Mouse (Mus musculus) stomach, embryonic 14.5 days (tissue): ENCODE results near the gene Fga. TPM values are rescaled to one million over a fixed set of nuclear protein-coding genes. Genes with fewer than 3 reads are reported as not detected.

Source experiments
- ATAC-seq: fragments of 200-750 bp; cut with Nextera tagmentation; 2 replicates; pipeline ENCODE4 v1.8.0; 2017; ENCODE audit warnings: low read depth, moderate TSS enrichment; ENCODE audit not compliant: insufficient number of reproducible peaks, insufficient read depth, low FRiP score
- H3K27ac ChIP-seq: fragments of 300-500 bp; sonication (generic); 2 replicates; pipeline ENCODE4 v1.5.1; 2014; ENCODE audit warnings: mild to moderate bottlenecking, low read length, moderate library complexity, mixed read lengths
- H3K27me3 ChIP-seq: fragments of 300-500 bp; sonication (generic); 2 replicates; pipeline ENCODE4 v1.6.1; 2014; ENCODE audit warnings: low read length, control low read depth, mixed read lengths; ENCODE audit not compliant: control insufficient read depth, insufficient read depth
- H3K36me3 ChIP-seq: fragments of 300-500 bp; sonication (generic); 2 replicates; pipeline ENCODE4 v1.6.1; 2014; ENCODE audit warnings: mild to moderate bottlenecking, control low read depth, low read length, moderate library complexity, mixed read lengths; ENCODE audit not compliant: control insufficient read depth, insufficient read depth
- H3K4me1 ChIP-seq: fragments of 300-500 bp; sonication (generic); 2 replicates; pipeline ENCODE4 v1.6.1; 2014; ENCODE audit warnings: low read length, control low read depth, mixed read lengths; ENCODE audit not compliant: control insufficient read depth, insufficient read depth
- H3K4me2 ChIP-seq: fragments of 300-500 bp; sonication (generic); replicated peaks from 2 replicates; pipeline ENCODE4 v1.6.1; 2014; ENCODE audit warnings: low read depth, low read length, control low read depth
- H3K4me3 ChIP-seq: fragments of 300-500 bp; sonication (generic); 2 replicates; pipeline ENCODE4 v1.5.1; 2014; ENCODE audit warnings: low read depth, low read length, control low read depth
- H3K9ac ChIP-seq: fragments of 300-500 bp; sonication (generic); replicated peaks from 2 replicates; pipeline ENCODE4 v1.6.1; 2014; ENCODE audit warnings: low read depth, mild to moderate bottlenecking, control low read depth, low read length, moderate library complexity, mixed read lengths
- H3K9me3 ChIP-seq: fragments of 300-500 bp; sonication (generic); 2 replicates; pipeline ENCODE4 v1.6.1; 2016; ENCODE audit warnings: low read depth, low read length, control low read depth; ENCODE audit not compliant: control insufficient read depth
- WGBS: fragments of 180-500 bp; shearing (Covaris S2); extraction: QIAGEN DNeasy Blood & Tissue Kit; methylation state at CpG from one replicate; pipeline ENCODE4 v1.1.7; 2014; 5-methylcytosine and 5-hydroxymethylcytosine counted together
- polyA plus RNA-seq: library from polyadenylated mRNA; unstranded; fragments of >200 nt; fragmentation: Nextera tagmentation; extraction: Ambion mirVana; gene quantifications from 2 replicates; pipeline ENCODE4 v1.2.1, GENCODE M21; 2014

Gene Fga
- polyA plus RNA-seq, 1 experiment from 2014 or later: 0.27 TPM

GRCm38 (mm10) chr3:83012636-83013035 is 13.2 kb upstream of the Fga start:
- ATAC-seq: no peak
- H3K36me3 ChIP-seq: no peaks in the 10 kb centered on the region
- no peaks in the 10 kb centered on the region for H3K9me3 ChIP-seq
- no peaks in the 10 kb centered on the region for H3K27me3 ChIP-seq
- 90% methylated on average over 19 of the region's 19 CpGs for WGBS
- H3K4me1 ChIP-seq: no peaks in the 10 kb centered on the region
- no peak overlapping the region for H3K4me2 ChIP-seq
- H3K9ac ChIP-seq: no peak overlapping the region
- H3K27ac ChIP-seq: no peak overlapping the region
- no peak overlapping the region for H3K4me3 ChIP-seq

GRCm38 (mm10) chr3:83013951-83014350 is 11.9 kb upstream of the Fga start:
- Histone ChIP-seq H3K27ac (no peak overlapping the region), H3K4me3 (no peak overlapping the region), H3K4me2 (no peak overlapping the region), H3K27me3 (no peaks in the 10 kb centered on the region), H3K9ac (no peak overlapping the region), H3K4me1 (no peaks in the 10 kb centered on the region), H3K36me3 (no peaks in the 10 kb centered on the region), H3K9me3 (no peaks in the 10 kb centered on the region)
- no peak for ATAC-seq
- 81% methylated on average over 10 of the region's 10 CpGs for WGBS

- no peak overlapping the region for H3K9ac ChIP-seq
- H3K9me3 ChIP-seq: no peaks in the 10 kb centered on the region
- H3K36me3 ChIP-seq: no peaks in the 10 kb centered on the region
- no peaks in the 10 kb centered on the region for H3K27me3 ChIP-seq
- no peak for ATAC-seq
- 67% methylated on average over 1 of the region's 1 CpGs for WGBS
- H3K27ac ChIP-seq: no peak overlapping the region
- H3K4me3 ChIP-seq: no peak overlapping the region
- H3K4me1 ChIP-seq: no peaks in the 10 kb centered on the region
- no peak overlapping the region for H3K4me2 ChIP-seq
These were observed 9.6 kb upstream of the Fga start for GRCm38 (mm10) chr3:83016236-83016635.

- 67% methylated on average over 2 of the region's 2 CpGs for WGBS
- Histone ChIP-seq H3K27me3 (no peaks in the 10 kb centered on the region), H3K4me1 (no peaks in the 10 kb centered on the region), H3K4me3 (no peak overlapping the region), H3K27ac (no peak overlapping the region), H3K4me2 (no peak overlapping the region), H3K9ac (no peak overlapping the region), H3K9me3 (no peaks in the 10 kb centered on the region), H3K36me3 (no peaks in the 10 kb centered on the region)
- no peak for ATAC-seq
These were observed 5.5 kb upstream of the Fga start for GRCm38 (mm10) chr3:83020387-83020786.

- no peak overlapping the region for H3K9ac ChIP-seq
- WGBS: 89% methylated on average over 5 of the region's 5 CpGs
These were observed 4.7 kb upstream of the Fga start for GRCm38 (mm10) chr3:83021176-83021575.

GRCm38 (mm10) chr3:83025036-83025435 is 840 bp upstream of the Fga start:
- Histone ChIP-seq H3K4me1 (no peaks in the 10 kb centered on the region), H3K4me2 (no peak overlapping the region), H3K9ac (no peak overlapping the region), H3K27me3 (no peaks in the 10 kb centered on the region), H3K27ac (no peak overlapping the region), H3K4me3 (no peak overlapping the region), H3K9me3 (no peaks in the 10 kb centered on the region), H3K36me3 (no peaks in the 10 kb centered on the region)
- ATAC-seq: no peak
- WGBS: 80% methylated on average over 6 of the region's 6 CpGs

More at GRCm38 (mm10) chr3:83021176-83021575, 4.7 kb upstream of the Fga start:
- Histone ChIP-seq H3K4me3 (no peak overlapping the region), H3K27me3 (no peaks in the 10 kb centered on the region), H3K4me2 (no peak overlapping the region), H3K4me1 (no peaks in the 10 kb centered on the region), H3K27ac (no peak overlapping the region), H3K9me3 (no peaks in the 10 kb centered on the region), H3K36me3 (no peaks in the 10 kb centered on the region)
- no peak for ATAC-seq

GRCm38 (mm10) chr3:83027546-83028251 is 1.8 kb downstream of the Fga start:
- Histone ChIP-seq H3K4me1 (no peaks in the 10 kb centered on the region), H3K27me3 (no peaks in the 10 kb centered on the region), H3K9ac (no peak overlapping the region), H3K9me3 (no peaks in the 10 kb centered on the region), H3K36me3 (no peaks in the 10 kb centered on the region), H3K4me2 (no peak overlapping the region), H3K4me3 (no peak overlapping the region), H3K27ac (no peak overlapping the region)
- ATAC-seq: no peak
- 91% methylated on average over 9 of the region's 9 CpGs for WGBS

- Histone ChIP-seq H3K27ac (no peak overlapping the region), H3K36me3 (no peaks in the 10 kb centered on the region), H3K9me3 (no peaks in the 10 kb centered on the region), H3K9ac (no peak overlapping the region), H3K27me3 (no peaks in the 10 kb centered on the region), H3K4me3 (no peak overlapping the region), H3K4me2 (no peak overlapping the region), H3K4me1 (no peaks in the 10 kb centered on the region)
- no peak for ATAC-seq
- 89% methylated on average over 4 of the region's 4 CpGs for WGBS
These were observed 4.5 kb downstream of the Fga start for GRCm38 (mm10) chr3:83030331-83030730.

- Histone ChIP-seq H3K27me3 (no peaks in the 10 kb centered on the region), H3K9me3 (no peaks in the 10 kb centered on the region), H3K27ac (no peak overlapping the region), H3K4me2 (no peak overlapping the region), H3K4me1 (no peaks in the 10 kb centered on the region), H3K36me3 (no peaks in the 10 kb centered on the region), H3K9ac (no peak overlapping the region), H3K4me3 (no peak overlapping the region)
- WGBS: 58% methylated on average over 13 of the region's 13 CpGs
- no peak for ATAC-seq
These were observed 7.0 kb downstream of the Fga start for GRCm38 (mm10) chr3:83032746-83033308.
